Mouse (Mus musculus): ENCODE measurements around the gene Tdrkh.

Tdrkh gene

GRCm38 (mm10) chr3:94389420-94389819 lies 23.7 kb upstream of the Tdrkh start:
- DNase-seq, result no peak

GRCm38 (mm10) chr3:94391001-94391400 lies 22.1 kb upstream of the Tdrkh start:
- DNase-seq, result no peak

GRCm38 (mm10) chr3:94392128-94392527 lies 20.9 kb upstream of the Tdrkh start:
- DNase-seq, result no peak

- DNase-seq, result no peak
Observed at GRCm38 (mm10) chr3:94393049-94393448, 20.0 kb upstream of the Tdrkh start.

GRCm38 (mm10) chr3:94396336-94396735 lies 16.7 kb upstream of the Tdrkh start:
- no peak for DNase-seq

DNA sequence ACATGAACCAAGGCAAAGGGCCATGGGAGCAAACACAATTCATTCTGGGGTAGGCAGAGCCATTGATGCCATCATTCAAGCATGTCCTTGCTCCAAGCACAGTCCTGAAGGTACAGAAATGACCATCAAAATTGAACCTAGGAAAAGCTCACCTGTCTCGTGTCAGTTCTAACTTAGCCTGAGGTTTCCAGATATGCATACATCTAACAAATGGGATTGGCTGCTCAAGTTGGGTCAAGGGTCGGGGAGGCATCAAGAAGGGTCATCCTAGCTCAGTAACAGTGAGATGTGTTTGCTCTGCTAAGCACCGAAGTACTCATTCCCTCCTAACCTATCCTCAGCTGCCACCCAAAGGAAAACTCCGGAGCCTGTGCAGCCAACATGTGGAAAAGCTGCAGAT lies 16.2 kb upstream of the Tdrkh start:
- no peak for DNase-seq

DNA sequence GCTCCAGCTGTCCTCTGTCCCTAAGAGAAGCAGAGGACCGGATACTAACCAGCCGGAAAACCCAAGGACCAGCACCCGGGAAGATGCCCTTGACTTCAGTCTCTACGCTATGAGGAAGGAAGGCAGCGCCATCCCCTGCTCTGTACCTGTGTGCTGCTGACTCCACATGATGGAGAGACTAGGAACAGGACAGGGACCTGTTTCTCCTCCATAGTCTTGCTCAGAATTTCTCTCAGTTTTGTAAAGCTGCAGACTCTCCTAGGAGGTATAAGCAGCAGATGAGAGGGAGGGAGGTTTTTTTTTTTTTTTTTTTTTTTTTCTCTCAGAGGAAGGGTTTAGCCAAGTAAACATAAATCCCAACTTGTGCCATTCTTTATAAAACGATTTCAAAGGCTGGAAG lies 14.9 kb upstream of the Tdrkh start, which contains the start of gene Lingo4:
TSS of gene Lingo4 (plus strand) at position 301 of the 400 bp plus-strand sequence.
- no peak for DNase-seq

DNA sequence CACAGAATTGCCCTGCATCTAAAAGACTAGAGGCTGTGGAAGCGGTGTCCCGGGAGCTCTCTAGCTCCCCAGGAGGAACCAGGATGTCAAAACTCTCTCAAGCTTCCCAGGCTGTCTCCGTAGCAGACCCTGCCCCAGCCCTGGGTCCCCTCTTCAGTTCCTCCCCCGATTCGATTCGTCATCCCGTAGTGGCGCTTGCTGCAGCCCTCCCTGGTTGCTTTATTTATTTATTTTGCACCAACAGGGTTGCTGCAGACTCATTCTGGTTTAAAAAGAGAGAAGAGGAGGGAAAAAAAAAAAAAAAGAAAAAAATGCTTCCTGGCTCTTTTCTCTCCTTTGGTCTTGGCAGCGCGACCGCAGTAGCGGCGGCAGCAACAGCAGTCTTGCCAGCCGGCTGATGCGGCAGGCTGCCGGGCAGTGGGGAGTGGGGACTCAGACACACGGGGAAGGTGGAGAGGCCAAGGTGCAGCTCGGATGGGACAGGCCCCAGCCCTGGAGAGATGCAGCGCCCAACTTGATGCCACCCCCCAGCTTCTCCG lies 14.1 kb upstream of the Tdrkh start:
- peak; percentile 40 for DNase-seq

GRCm38 (mm10) chr3:94399663-94400310 lies 13.3 kb upstream of the Tdrkh start:
- DNase-seq, result no peak

DNA sequence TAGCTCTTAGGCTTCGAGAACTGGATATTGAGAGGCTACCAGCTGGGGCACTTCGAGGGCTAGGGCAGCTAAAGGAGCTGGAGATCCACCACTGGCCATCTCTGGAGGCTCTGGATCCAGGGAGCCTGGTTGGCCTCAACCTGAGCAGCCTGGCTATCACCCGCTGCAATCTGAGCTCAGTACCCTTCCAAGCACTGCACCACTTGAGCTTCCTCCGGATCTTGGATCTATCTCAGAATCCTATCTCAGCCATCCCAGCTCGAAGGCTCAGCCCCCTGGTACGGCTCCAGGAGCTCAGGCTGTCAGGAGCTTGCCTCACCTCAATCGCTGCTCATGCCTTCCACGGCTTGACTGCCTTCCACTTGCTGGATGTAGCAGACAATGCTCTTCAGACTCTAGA lies 10.6 kb upstream of the Tdrkh start:
- DNase-seq, result no peak

DNA sequence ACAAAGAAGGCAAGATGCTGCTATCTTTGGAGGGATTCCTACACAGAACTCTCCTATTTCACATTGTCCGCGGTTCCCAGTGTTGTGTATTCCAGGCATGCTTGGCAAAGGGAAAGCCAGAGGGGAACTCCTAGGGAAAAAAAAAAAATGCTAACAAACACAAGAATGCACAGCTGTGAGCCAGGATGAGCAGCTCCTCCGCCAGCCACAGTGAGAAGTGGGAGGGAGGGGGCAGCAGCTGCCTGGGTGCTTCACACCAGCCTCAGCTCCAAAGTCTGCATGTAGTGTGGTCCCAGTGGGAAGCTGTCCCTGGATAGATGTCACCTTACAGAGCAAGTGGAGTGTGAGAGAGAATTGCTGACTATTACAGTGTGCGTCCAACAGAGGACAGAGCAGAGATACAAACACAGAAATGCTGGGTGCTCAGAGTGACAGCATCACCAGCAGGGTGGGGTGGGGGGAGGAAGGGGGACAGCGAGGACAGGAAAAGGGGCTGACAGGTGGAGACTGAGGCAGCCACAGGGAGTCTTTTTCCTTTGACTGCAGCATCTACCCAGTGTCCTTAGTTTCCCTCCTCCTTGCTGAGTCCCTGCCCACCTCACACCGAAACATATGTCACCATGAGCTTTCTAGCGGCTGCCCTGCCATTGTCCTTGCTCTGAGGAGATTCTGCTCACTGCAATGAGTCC lies 8.6 kb upstream of the Tdrkh start:
- no peak for DNase-seq

DNA sequence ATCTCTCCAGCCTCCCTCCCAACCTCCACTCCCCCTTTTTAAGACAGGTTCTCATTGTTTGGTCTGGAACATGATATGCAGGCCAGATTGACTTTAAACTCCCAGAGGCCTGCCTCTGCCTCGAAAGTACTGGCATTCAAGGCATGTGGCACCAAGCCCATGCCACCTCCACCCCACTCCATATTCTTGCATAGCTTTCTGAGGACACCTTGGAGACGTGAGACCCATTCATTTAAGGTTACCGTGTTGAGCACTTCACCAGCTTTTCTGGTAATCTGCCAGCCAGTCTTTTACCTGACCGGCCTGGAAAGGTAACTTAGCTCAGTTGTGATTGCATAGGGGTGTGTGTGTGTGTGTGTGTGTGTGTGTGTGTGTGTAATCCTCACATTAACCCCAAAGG lies 7.5 kb upstream of the Tdrkh start:
- no peak for DNase-seq

- DNase-seq, result no peak
Observed at GRCm38 (mm10) chr3:94412530-94412929, 543 bp upstream of the Tdrkh start.

DNA sequence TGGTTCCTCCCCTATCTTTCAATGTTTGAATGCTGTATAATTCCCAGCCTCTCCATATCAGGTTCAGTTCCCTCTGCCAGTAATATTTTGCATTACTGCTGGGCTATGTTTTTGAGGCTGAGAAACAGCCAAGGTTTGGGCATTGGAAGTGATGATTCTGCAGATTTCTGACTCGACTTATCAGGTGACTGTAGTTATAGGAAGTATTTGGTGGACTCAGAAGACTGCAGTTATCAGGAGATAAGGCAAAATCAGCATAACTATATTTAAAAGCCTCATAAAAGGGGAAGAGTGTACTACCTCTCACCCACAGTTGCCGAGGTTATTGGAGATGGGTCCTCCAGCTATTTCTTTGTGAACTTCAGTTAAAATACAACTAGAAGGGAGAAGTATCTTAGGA lies 17.9 kb downstream of the Tdrkh start:
- no peak for DNase-seq

DNA sequence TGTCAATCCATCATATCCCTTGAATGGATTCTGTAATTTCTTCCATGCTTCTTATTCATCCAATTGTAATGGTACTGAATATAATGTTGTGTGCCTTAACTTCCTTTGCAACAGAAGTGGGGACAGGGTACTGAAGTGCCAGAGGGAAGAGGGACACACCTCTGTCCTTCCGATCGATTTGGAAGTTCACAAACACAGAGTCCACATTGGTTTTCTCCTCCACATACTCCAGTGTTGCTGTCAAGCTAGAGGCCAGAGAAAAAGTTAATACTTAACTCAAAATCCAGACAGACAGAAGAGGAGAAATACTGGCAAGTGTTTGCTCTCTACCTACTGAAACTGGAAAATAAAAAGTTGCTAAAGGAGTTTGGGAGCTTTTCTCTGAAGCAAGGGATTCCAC lies 21.2 kb downstream of the Tdrkh start:
- no peak for DNase-seq

GRCm38 (mm10) chr3:94436420-94436819 lies 23.3 kb downstream of the Tdrkh start:
- DNase-seq, result no peak

- DNase-seq, result no peak
Observed at GRCm38 (mm10) chr3:94441182-94441581, 28.1 kb downstream of the Tdrkh start.

GRCm38 (mm10) chr3:94442951-94443596 lies 30.0 kb downstream of the Tdrkh start, which contains the start of gene Mrpl9:
Mrpl9 (plus strand) TSS chr3:94443318.
- peak; percentile 93 for DNase-seq

GRCm38 (mm10) chr3:94443597-94443964 lies 30.5 kb downstream of the Tdrkh start, which contains the start of gene Oaz3:
Oaz3 (minus strand) TSS chr3:94443915.
- no peak for DNase-seq

- no peak for DNase-seq
Observed at GRCm38 (mm10) chr3:94449377-94449776, 36.3 kb downstream of the Tdrkh start.

DNA sequence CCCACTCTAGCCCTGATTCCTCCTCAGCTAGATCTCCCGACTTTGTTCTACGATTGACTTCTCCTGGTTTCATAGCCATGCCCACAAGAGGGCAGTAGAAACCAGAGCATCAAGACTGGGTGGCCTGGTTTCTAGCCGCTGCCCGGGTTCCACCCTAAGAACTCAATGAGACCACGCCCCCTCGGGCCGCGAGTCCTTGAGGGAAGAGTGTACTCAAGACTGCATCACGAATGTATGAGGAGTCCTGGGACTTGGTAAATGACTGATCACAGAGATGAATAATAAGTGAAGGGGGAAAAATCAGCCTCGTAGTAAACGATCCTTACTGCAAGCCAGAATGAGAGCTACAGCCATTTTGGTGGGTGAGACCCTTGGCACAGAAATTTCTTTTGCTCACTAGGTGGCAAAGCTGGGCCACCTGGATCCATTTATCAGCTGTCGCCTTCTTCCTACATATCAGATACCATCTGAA lies 43.5 kb downstream of the Tdrkh start:
- DNase-seq, result peak; percentile 87

- no peak for DNase-seq
Observed at GRCm38 (mm10) chr3:94457055-94457454, 44.0 kb downstream of the Tdrkh start.

- no peak for DNase-seq
Observed at GRCm38 (mm10) chr3:94459834-94460233, 46.8 kb downstream of the Tdrkh start.
